Mouse (Mus musculus) stomach, embryonic 15.5 days (tissue): ENCODE results near the gene Traf3. TPM values are rescaled to one million over a fixed set of nuclear protein-coding genes. Genes with fewer than 3 reads are reported as not detected.

ENCODE experiments used
- ATAC-seq: fragments of 200-750 bp; cut with Nextera tagmentation; 2 replicates; pipeline ENCODE4 v1.8.0; 2017; ENCODE audit warnings: low read depth, moderate number of reproducible peaks, moderate TSS enrichment; ENCODE audit not compliant: insufficient read depth, low FRiP score
- H3K27ac ChIP-seq: fragments of 300-500 bp; sonication (generic); 2 replicates; pipeline ENCODE4 v1.5.1; 2015; ENCODE audit warnings: mild to moderate bottlenecking, inconsistent platforms
- H3K27me3 ChIP-seq: fragments of 300-500 bp; sonication (generic); replicated peaks from 2 replicates; pipeline ENCODE4 v1.6.1; 2015; ENCODE audit warnings: inconsistent platforms
- H3K36me3 ChIP-seq: fragments of 300-500 bp; sonication (generic); 2 replicates; pipeline ENCODE4 v1.6.1; 2015; ENCODE audit warnings: inconsistent platforms
- H3K4me1 ChIP-seq: fragments of 300-500 bp; sonication (generic); 2 replicates; pipeline ENCODE4 v1.6.1; 2015; ENCODE audit warnings: inconsistent platforms
- H3K4me2 ChIP-seq: fragments of 300-500 bp; sonication (generic); 2 replicates; pipeline ENCODE4 v1.6.1; 2015; ENCODE audit warnings: mild to moderate bottlenecking, inconsistent platforms
- H3K4me3 ChIP-seq: fragments of 300-500 bp; sonication (generic); replicated peaks from 2 replicates; pipeline ENCODE4 v1.5.1; 2015; ENCODE audit warnings: inconsistent platforms
- H3K9ac ChIP-seq: fragments of 300-500 bp; sonication (generic); 2 replicates; pipeline ENCODE4 v1.6.1; 2015; ENCODE audit warnings: inconsistent platforms
- H3K9me3 ChIP-seq: fragments of 300-500 bp; sonication (generic); 2 replicates; pipeline ENCODE4 v1.6.1; 2016; ENCODE audit warnings: inconsistent platforms
- WGBS: fragments of 180-500 bp; shearing (Covaris S2); methylation state at CpG from one replicate; pipeline ENCODE4 v1.1.7; 2015; 5-methylcytosine and 5-hydroxymethylcytosine counted together
- polyA plus RNA-seq: library from polyadenylated mRNA; unstranded; fragments of >200 nt; fragmentation: Nextera tagmentation; extraction: Ambion mirVana; gene quantifications from 2 replicates; pipeline ENCODE4 v1.2.1, GENCODE M21; 2015

The Traf3 gene
- polyA plus RNA-seq, 1 experiment from 2014 or later, result 8.4 TPM

DNA sequence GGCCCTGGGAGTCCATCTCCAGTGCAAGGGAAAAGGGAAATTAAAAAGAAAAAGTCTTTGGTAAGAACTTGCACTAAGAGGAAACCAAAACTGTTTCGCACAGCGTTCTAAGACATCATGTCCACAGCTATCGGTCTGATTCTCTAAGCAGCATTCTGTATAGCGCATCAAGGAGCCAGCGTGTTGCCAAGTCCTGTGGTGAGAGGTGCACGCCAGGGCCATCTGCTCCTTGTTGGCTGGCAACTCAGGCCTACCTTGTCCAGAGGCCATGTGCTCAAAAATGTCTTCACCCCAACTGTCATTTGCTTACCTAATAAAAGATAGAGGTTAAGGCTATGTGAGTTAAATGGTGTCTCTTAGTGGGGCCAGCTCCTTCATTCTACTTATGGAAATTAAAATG, 75.7 kb downstream of the Traf3 start:
- Histone ChIP-seq H3K9ac (no peak overlapping the region), H3K27ac (no peak overlapping the region), H3K36me3 (peaks cover 6% of the 10 kb centered on the region), H3K27me3 (no peaks in the 10 kb centered on the region), H3K4me1 (no peaks in the 10 kb centered on the region), H3K4me2 (no peak overlapping the region), H3K4me3 (no peak overlapping the region), H3K9me3 (no peaks in the 10 kb centered on the region)
- no peak for ATAC-seq
- WGBS, result 97% methylated on average over 6 of the region's 6 CpGs

GRCm38 (mm10) chr12:111242346-111242745, 76.2 kb downstream of the Traf3 start:
- no peak overlapping the region for H3K9ac ChIP-seq
- H3K4me1 ChIP-seq, result no peaks in the 10 kb centered on the region
- no peak overlapping the region for H3K4me3 ChIP-seq
- no peak overlapping the region for H3K27ac ChIP-seq
- ATAC-seq, result no peak
- H3K27me3 ChIP-seq, result no peaks in the 10 kb centered on the region
- H3K36me3 ChIP-seq, result peaks cover 6% of the 10 kb centered on the region
- no peak overlapping the region for H3K4me2 ChIP-seq
- 93% methylated on average over 5 of the region's 5 CpGs for WGBS
- no peaks in the 10 kb centered on the region for H3K9me3 ChIP-seq

- ATAC-seq, result no peak
- Histone ChIP-seq H3K36me3 (peaks cover 6% of the 10 kb centered on the region), H3K9me3 (no peaks in the 10 kb centered on the region), H3K4me3 (no peak overlapping the region), H3K4me2 (no peak overlapping the region), H3K27me3 (no peaks in the 10 kb centered on the region), H3K4me1 (no peaks in the 10 kb centered on the region), H3K27ac (no peak overlapping the region), H3K9ac (no peak overlapping the region)
- WGBS, result 81% methylated on average over 12 of the region's 12 CpGs
Observed at GRCm38 (mm10) chr12:111243733-111244132, 77.6 kb downstream of the Traf3 start.

GRCm38 (mm10) chr12:111245070-111245469, 78.9 kb downstream of the Traf3 start:
- Histone ChIP-seq H3K9me3 (no peaks in the 10 kb centered on the region), H3K4me1 (no peaks in the 10 kb centered on the region), H3K27ac (no peak overlapping the region), H3K36me3 (peaks cover 6% of the 10 kb centered on the region), H3K4me3 (no peak overlapping the region), H3K4me2 (no peak overlapping the region), H3K9ac (no peak overlapping the region), H3K27me3 (no peaks in the 10 kb centered on the region)
- ATAC-seq, result no peak
- WGBS, result 80% methylated on average over 6 of the region's 6 CpGs

DNA sequence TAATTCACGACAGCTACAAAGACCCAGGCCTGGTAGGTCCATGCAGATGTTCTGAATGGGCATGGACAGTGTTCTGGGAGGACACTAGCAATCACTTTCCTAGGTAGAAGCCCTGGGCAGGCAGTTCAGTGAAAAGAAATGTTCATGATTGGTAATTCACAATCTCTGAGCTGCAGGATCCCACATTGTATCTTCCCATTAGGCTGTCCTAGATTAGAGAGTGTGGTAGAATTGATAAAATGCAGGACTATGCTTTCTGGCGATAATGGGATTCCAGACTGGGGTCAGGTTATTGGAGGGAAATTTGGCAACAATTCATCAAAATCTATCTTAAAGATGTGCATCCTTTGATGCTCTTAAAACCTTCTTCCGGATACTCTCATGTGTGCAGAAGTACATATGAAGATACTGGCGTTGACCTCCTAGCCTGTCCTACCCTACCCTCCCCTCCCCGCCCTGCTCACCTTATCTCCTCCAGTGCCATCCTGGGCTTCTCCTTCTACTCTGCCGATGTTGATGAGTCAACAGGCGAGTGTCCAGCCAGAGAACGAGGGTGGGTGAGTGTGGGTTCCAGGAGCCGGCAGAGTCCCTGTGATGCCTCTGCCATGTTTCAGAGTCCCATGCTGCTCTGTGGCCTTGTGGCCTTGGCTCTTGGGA, 80.8 kb downstream of the Traf3 start:
- Histone ChIP-seq H3K36me3 (peaks cover 6% of the 10 kb centered on the region), H3K9me3 (no peaks in the 10 kb centered on the region), H3K9ac (no peak overlapping the region), H3K27me3 (no peaks in the 10 kb centered on the region), H3K4me2 (no peak overlapping the region), H3K4me1 (no peaks in the 10 kb centered on the region), H3K27ac (no peak overlapping the region), H3K4me3 (no peak overlapping the region)
- ATAC-seq, result no peak; the same call in 1 of the 2 replicates
- WGBS, result 87% methylated on average over 9 of the region's 9 CpGs

DNA sequence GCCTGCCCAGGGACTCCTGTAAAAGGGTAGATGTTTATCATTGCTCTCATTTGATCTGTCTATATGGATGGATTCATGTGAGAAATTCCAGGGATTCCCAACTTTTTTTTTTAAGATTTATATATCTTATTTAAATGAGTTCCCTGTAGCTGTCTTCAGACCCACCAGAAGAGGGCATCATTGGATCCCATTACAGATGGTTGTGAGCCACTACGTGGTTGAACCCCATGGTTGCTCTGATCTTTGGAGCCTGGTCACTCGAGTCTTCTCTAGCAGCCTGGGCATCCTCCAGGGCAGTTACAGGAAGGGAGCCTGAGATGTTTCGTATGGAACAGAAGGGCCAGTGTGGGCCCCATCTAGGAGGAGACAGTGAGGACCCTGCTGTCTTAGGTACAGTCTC, 82.9 kb downstream of the Traf3 start:
- Histone ChIP-seq H3K4me3 (no peak overlapping the region), H3K4me1 (no peaks in the 10 kb centered on the region), H3K9me3 (no peaks in the 10 kb centered on the region), H3K27me3 (no peaks in the 10 kb centered on the region), H3K9ac (no peak overlapping the region), H3K36me3 (no peaks in the 10 kb centered on the region), H3K27ac (no peak overlapping the region), H3K4me2 (no peak overlapping the region)
- 62% methylated on average over 3 of the region's 3 CpGs for WGBS
- ATAC-seq, result no peak

DNA sequence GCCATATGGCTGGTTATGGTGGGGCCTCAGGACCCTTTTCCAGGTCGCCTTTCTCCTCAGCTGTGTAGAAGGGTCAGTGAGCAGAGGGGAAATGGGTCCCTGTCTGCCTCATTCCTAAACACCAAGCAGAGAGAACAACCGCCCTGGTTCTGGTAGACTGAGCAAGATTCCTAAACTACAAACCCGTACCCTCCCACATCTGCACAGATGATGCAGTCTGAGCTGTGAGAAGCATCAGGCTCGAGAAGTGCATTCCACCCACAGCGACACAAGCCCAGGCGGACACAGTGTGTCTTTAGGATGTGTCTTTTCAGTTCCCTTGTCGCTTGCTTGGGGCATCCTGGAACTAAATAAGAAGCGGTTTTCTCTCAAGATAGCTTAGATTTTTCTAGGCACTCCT, 83.9 kb downstream of the Traf3 start:
- Histone ChIP-seq H3K27ac (no peak overlapping the region), H3K4me2 (no peak overlapping the region), H3K9me3 (no peaks in the 10 kb centered on the region), H3K9ac (no peak overlapping the region), H3K36me3 (no peaks in the 10 kb centered on the region), H3K4me1 (no peaks in the 10 kb centered on the region), H3K27me3 (no peaks in the 10 kb centered on the region), H3K4me3 (no peak overlapping the region)
- no peak for ATAC-seq
- WGBS, result 89% methylated on average over 8 of the region's 8 CpGs

DNA sequence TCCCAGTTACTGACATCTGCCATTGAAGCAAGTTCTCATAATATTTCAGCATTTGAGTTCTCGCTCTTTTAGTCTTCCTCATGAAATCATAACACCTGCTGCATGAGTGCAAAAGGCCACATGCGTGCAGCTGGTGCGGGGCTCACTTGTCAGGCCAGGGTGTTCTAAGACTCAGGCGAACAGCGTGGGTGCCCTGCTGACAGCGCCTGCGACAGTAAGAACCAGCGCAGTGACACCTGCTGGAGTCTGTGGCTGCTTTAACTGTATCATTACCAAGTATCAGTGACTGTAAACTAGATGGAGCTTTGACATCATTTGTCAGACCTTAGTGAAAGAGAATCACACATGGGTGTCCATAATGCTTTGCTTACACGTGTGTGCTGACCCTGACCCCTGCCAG, 85.1 kb downstream of the Traf3 start:
- Histone ChIP-seq H3K27me3 (no peaks in the 10 kb centered on the region), H3K4me3 (no peak overlapping the region), H3K9me3 (no peaks in the 10 kb centered on the region), H3K4me2 (no peak overlapping the region), H3K9ac (no peak overlapping the region), H3K4me1 (no peaks in the 10 kb centered on the region), H3K27ac (no peak overlapping the region), H3K36me3 (no peaks in the 10 kb centered on the region)
- no peak for ATAC-seq
- WGBS, result 62% methylated on average over 9 of the region's 9 CpGs

- Histone ChIP-seq H3K27ac (no peak overlapping the region), H3K9ac (no peak overlapping the region), H3K4me2 (no peak overlapping the region), H3K36me3 (peaks cover 11% of the 10 kb centered on the region; the same call in 1 of the 2 replicates), H3K9me3 (no peaks in the 10 kb centered on the region), H3K27me3 (no peaks in the 10 kb centered on the region), H3K4me3 (no peak overlapping the region), H3K4me1 (no peaks in the 10 kb centered on the region)
- WGBS, result 94% methylated on average over 16 of the region's 16 CpGs
- ATAC-seq, result no peak
Observed at GRCm38 (mm10) chr12:111263650-111264049, 97.5 kb downstream of the Traf3 start.

- 70% methylated on average over 5 of the region's 5 CpGs for WGBS
- no peak overlapping the region for H3K4me3 ChIP-seq
- peaks cover 12% of the 10 kb centered on the region for H3K27me3 ChIP-seq
- H3K4me1 ChIP-seq, result no peaks in the 10 kb centered on the region
- H3K4me2 ChIP-seq, result no peak overlapping the region
- no peak overlapping the region for H3K27ac ChIP-seq
- H3K36me3 ChIP-seq, result peaks cover 11% of the 10 kb centered on the region; the same call in 1 of the 2 replicates
- H3K9ac ChIP-seq, result no peak overlapping the region
- no peaks in the 10 kb centered on the region for H3K9me3 ChIP-seq
- no peak for ATAC-seq
Observed at GRCm38 (mm10) chr12:111265212-111265611, 99.0 kb downstream of the Traf3 start.

- no peaks in the 10 kb centered on the region for H3K9me3 ChIP-seq
- ATAC-seq, result no peak
- H3K27ac ChIP-seq, result no peak overlapping the region
- no peak overlapping the region for H3K4me2 ChIP-seq
- 83% methylated on average over 12 of the region's 12 CpGs for WGBS
- 0 out of 2 replicates have a peak, but pooled peaks cover 3% of the 10 kb centered on the region for H3K36me3 ChIP-seq
- peaks cover 10% of the 10 kb centered on the region; the same call in 1 of the 2 replicates for H3K4me1 ChIP-seq
- no peak overlapping the region for H3K4me3 ChIP-seq
- H3K9ac ChIP-seq, result no peak overlapping the region
- H3K27me3 ChIP-seq, result peaks cover 26% of the 10 kb centered on the region
Observed at GRCm38 (mm10) chr12:111266592-111266991, 100.4 kb downstream of the Traf3 start.

GRCm38 (mm10) chr12:111267673-111268325, 101.6 kb downstream of the Traf3 start:
- 58% methylated on average over 4 of the region's 4 CpGs for WGBS
- ATAC-seq, result peak; percentile 34; the same call in 1 of the 2 replicates

More at GRCm38 (mm10) chr12:111267673-111268325, 101.6 kb downstream of the Traf3 start:
- H3K36me3 ChIP-seq, result 0 out of 2 replicates have a peak, but pooled peaks cover 2% of the 10 kb centered on the region
- H3K9ac ChIP-seq, result no peak overlapping the region
- no peak overlapping the region for H3K4me3 ChIP-seq
- H3K4me2 ChIP-seq, result no peak overlapping the region
- H3K4me1 ChIP-seq, result peaks cover 14% of the 10 kb centered on the region; the same call in 1 of the 2 replicates
- no peaks in the 10 kb centered on the region for H3K9me3 ChIP-seq
- H3K27me3 ChIP-seq, result peaks cover 37% of the 10 kb centered on the region
- H3K27ac ChIP-seq, result no peak overlapping the region
